Mouse (Mus musculus): Measurements from ENCODE around the gene Pkp2. TPM values are rescaled to one million over a fixed set of nuclear protein-coding genes. Genes with fewer than 3 reads are reported as not detected.
"Not testable (repeated sequence)": the region's sequence is repeated elsewhere in the genome, so short reads cannot be mapped to it uniquely, and the experiment has no call there.

The Pkp2 gene
- polyA plus RNA-seq, 1 experiment = 61.1 TPM

DNA sequence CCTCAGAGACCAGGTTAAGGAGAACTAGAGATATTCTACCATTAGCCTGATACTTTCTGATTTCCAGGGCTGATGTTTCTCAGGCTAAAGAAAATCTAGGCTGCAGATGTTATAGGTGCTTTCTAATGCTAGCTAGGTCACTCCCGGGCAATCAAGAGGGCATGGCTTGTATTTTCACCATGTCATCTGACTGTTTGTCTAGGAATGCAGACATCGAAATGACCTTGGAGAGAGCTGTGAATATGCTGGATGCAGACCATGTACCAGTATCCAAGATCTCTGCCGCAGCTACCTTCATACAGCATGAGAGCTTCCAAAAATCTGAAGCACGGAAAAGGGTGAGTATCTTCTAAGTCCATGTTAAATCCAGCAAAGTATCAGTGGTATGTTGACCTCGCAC is 17.3 kb downstream of the Pkp2 start:
- peaks cover 6% of the 10 kb centered on the region; the same call in 1 of the 2 replicates for H3K36me3 ChIP-seq (ENCODE audit: control insufficient read depth, insufficient read depth, low read length, poor library complexity, severe bottlenecking)
- TF ChIP-seq POLR2A (IDR thresholded peaks at IDR 0.05; ENCODE audit: insufficient read depth, low read length) = no peak
- no peak for TF ChIP-seq CTCF (IDR thresholded peaks at IDR 0.05; ENCODE audit: low read depth, low read length)
- no peak for TF ChIP-seq EP300 (IDR thresholded peaks at IDR 0.05; ENCODE audit: insufficient read depth, low read depth, low read length)
- no peak overlapping the region for H3K27ac ChIP-seq (ENCODE audit: insufficient read depth, low read length)
- H3K4me1 ChIP-seq (ENCODE audit: control insufficient read depth, insufficient read depth, low read length) = no peaks in the 10 kb centered on the region
- no peak overlapping the region for H3K4me3 ChIP-seq (ENCODE audit: low read depth, low read length)
- H3K9me3 ChIP-seq (replicated peaks; ENCODE audit: control insufficient read depth, insufficient read depth, low read length, poor library complexity, severe bottlenecking) = no peaks in the 10 kb centered on the region
- H3K27me3 ChIP-seq (ENCODE audit: control insufficient read depth, insufficient read depth, low read length, poor library complexity, severe bottlenecking) = no peaks in the 10 kb centered on the region
- H3K9ac ChIP-seq (ENCODE audit: low read depth, poor library complexity, severe bottlenecking) = no peak overlapping the region

DNA sequence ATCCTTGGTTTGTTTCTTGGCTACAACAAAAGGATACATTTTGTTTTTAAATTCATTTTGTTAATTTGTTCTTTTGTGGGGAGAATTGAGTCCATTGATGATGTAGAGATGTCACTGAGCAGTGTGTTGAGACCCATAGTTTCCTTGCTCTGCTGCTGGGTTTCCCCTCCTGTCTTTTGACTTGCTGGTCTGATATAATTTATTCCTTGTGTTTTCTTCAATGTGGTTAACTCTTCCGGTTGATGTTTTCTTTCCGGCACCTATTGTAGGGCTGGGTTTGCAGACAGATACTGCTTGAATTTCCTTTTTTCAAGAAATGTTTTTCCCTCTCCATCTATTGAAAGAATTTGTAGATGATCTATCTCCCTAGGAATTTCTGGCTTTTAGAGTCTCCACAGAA is 20.8 kb downstream of the Pkp2 start:
- no peaks in the 10 kb centered on the region for H3K4me1 ChIP-seq (ENCODE audit: control insufficient read depth, insufficient read depth, low read length)
- H3K27me3 ChIP-seq (ENCODE audit: control insufficient read depth, insufficient read depth, low read length, poor library complexity, severe bottlenecking) = no peaks in the 10 kb centered on the region
- H3K9ac ChIP-seq (ENCODE audit: low read depth, poor library complexity, severe bottlenecking) = no peak overlapping the region
- TF ChIP-seq POLR2A (IDR thresholded peaks at IDR 0.05; ENCODE audit: insufficient read depth, low read length) (no peak), EP300 (IDR thresholded peaks at IDR 0.05; ENCODE audit: insufficient read depth, low read depth, low read length) (no peak), CTCF (IDR thresholded peaks at IDR 0.05; ENCODE audit: low read depth, low read length) (no peak)
- H3K36me3 ChIP-seq (ENCODE audit: control insufficient read depth, insufficient read depth, low read length, poor library complexity, severe bottlenecking) = peaks cover 2% of the 10 kb centered on the region; the same call in 1 of the 2 replicates
- no peak overlapping the region for H3K27ac ChIP-seq (ENCODE audit: insufficient read depth, low read length)
- no peaks in the 10 kb centered on the region for H3K9me3 ChIP-seq (replicated peaks; ENCODE audit: control insufficient read depth, insufficient read depth, low read length, poor library complexity, severe bottlenecking)
- H3K4me3 ChIP-seq (ENCODE audit: low read depth, low read length) = no peak overlapping the region

DNA sequence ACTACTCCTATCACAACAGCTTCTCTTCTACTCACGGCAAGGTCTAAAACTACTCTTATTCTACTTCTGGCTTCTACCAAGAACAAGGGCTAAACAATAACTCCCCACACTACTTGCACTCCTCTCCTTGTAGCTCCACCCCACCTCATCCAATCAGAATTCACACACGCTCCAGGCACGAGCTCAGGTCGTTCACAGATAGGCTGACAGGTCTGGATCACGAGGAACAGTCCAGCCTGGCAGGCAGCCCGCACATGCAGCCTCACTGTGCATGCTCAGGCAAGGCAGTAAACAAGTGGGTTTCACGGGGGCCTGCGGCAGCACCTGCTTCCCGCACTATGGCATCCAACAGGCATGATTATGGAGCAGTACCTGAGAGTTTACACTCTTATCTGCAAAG is 23.6 kb downstream of the Pkp2 start:
- not testable (repeated sequence) for H3K36me3 ChIP-seq (ENCODE audit: control insufficient read depth, insufficient read depth, low read length, poor library complexity, severe bottlenecking)

DNA sequence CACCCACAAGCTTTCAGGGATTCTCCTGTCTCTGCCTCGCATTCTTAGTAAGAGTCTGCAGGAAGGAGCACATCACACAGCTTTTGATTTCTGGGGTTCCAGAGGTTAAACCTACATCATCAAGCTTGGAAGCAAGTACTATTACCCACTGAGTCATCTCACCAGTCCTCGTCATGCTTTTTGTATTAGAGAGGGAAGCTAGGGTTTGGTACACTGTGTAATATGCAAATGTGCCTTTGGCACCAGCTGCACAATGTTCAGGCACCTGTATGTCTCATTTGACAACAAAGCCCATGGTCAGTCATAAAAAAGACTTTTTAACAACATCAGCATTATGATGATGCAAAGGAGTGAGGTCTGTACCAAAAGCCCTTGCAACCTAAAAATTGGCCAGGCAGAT is 25.2 kb downstream of the Pkp2 start:
- H3K36me3 ChIP-seq (ENCODE audit: control insufficient read depth, insufficient read depth, low read length, poor library complexity, severe bottlenecking) = peaks cover 5% of the 10 kb centered on the region
- no peak overlapping the region for H3K9ac ChIP-seq (ENCODE audit: low read depth, poor library complexity, severe bottlenecking)
- H3K27ac ChIP-seq (ENCODE audit: insufficient read depth, low read length) = no peak overlapping the region
- TF ChIP-seq CTCF (IDR thresholded peaks at IDR 0.05; ENCODE audit: low read depth, low read length) (no peak), EP300 (IDR thresholded peaks at IDR 0.05; ENCODE audit: insufficient read depth, low read depth, low read length) (no peak), POLR2A (IDR thresholded peaks at IDR 0.05; ENCODE audit: insufficient read depth, low read length) (no peak)
- H3K4me3 ChIP-seq (ENCODE audit: low read depth, low read length) = no peak overlapping the region
- H3K4me1 ChIP-seq (ENCODE audit: control insufficient read depth, insufficient read depth, low read length) = no peaks in the 10 kb centered on the region
- H3K27me3 ChIP-seq (ENCODE audit: control insufficient read depth, insufficient read depth, low read length, poor library complexity, severe bottlenecking) = no peaks in the 10 kb centered on the region
- H3K9me3 ChIP-seq (replicated peaks; ENCODE audit: control insufficient read depth, insufficient read depth, low read length, poor library complexity, severe bottlenecking) = no peaks in the 10 kb centered on the region

More for the DNA sequence above, 23.6 kb downstream of the Pkp2 start:
- not testable (repeated sequence) for H3K4me1 ChIP-seq (ENCODE audit: control insufficient read depth, insufficient read depth, low read length); H3K9ac ChIP-seq (ENCODE audit: low read depth, poor library complexity, severe bottlenecking); H3K27me3 ChIP-seq (ENCODE audit: control insufficient read depth, insufficient read depth, low read length, poor library complexity, severe bottlenecking); H3K9me3 ChIP-seq (replicated peaks; ENCODE audit: control insufficient read depth, insufficient read depth, low read length, poor library complexity, severe bottlenecking); H3K27ac ChIP-seq (ENCODE audit: insufficient read depth, low read length); H3K4me3 ChIP-seq (ENCODE audit: low read depth, low read length)

DNA sequence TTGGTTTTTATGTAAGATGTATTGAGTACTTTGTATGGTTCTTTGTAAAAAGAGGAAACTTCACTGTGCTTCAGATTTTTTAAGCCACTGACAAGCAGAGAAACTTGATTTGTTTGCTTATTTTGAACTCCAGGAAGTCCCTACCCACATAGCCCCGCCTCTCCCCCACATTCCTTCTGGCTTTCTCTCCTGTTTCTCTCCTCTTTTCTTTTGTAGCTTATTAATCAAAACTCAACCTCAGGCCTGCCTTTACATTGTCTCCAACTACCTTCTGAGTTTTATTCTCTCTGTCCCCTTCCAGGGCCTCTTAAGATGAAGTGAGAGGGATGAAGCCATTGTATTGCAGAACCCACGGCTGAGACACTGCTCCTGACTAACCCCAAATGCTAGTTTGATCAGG is 31.6 kb downstream of the Pkp2 start:
- no peak for TF ChIP-seq CTCF (IDR thresholded peaks at IDR 0.05; ENCODE audit: low read depth, low read length)
- TF ChIP-seq POLR2A (IDR thresholded peaks at IDR 0.05; ENCODE audit: insufficient read depth, low read length) = no peak
- TF ChIP-seq EP300 (IDR thresholded peaks at IDR 0.05; ENCODE audit: insufficient read depth, low read depth, low read length) = no peak
- Histone ChIP-seq H3K27ac (ENCODE audit: insufficient read depth, low read length) (no peak overlapping the region), H3K9me3 (replicated peaks; ENCODE audit: control insufficient read depth, insufficient read depth, low read length, poor library complexity, severe bottlenecking) (no peaks in the 10 kb centered on the region), H3K27me3 (ENCODE audit: control insufficient read depth, insufficient read depth, low read length, poor library complexity, severe bottlenecking) (no peaks in the 10 kb centered on the region), H3K9ac (ENCODE audit: low read depth, poor library complexity, severe bottlenecking) (no peak overlapping the region), H3K4me1 (ENCODE audit: control insufficient read depth, insufficient read depth, low read length) (no peaks in the 10 kb centered on the region), H3K4me3 (ENCODE audit: low read depth, low read length) (no peak overlapping the region), H3K36me3 (ENCODE audit: control insufficient read depth, insufficient read depth, low read length, poor library complexity, severe bottlenecking) (peaks cover 5% of the 10 kb centered on the region)

DNA sequence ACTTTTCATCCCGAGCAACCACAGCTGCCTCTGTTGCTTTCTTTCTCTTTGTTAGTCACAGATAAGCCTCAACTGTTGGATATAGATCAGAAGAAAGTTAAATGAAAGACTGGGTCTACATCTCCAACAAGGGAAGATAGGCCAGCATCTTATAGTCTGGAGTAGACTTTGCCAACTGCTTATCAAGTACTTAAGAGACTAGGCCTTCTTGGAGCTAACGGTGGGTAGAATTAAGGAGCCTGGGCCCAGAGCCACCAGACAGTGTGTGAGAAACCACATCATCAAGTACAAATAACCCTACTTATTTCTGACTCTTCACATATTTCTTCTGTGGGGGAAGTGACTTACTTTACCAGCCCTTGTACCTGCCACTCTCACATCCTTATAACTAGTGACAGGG is 37.4 kb downstream of the Pkp2 start:
- no peak for TF ChIP-seq EP300 (IDR thresholded peaks at IDR 0.05; ENCODE audit: insufficient read depth, low read depth, low read length)
- no peak for TF ChIP-seq CTCF (IDR thresholded peaks at IDR 0.05; ENCODE audit: low read depth, low read length)
- no peak for TF ChIP-seq POLR2A (IDR thresholded peaks at IDR 0.05; ENCODE audit: insufficient read depth, low read length)
- Histone ChIP-seq H3K27ac (ENCODE audit: insufficient read depth, low read length) (no peak overlapping the region), H3K27me3 (ENCODE audit: control insufficient read depth, insufficient read depth, low read length, poor library complexity, severe bottlenecking) (no peaks in the 10 kb centered on the region), H3K4me3 (ENCODE audit: low read depth, low read length) (no peak overlapping the region), H3K4me1 (ENCODE audit: control insufficient read depth, insufficient read depth, low read length) (no peaks in the 10 kb centered on the region), H3K9me3 (replicated peaks; ENCODE audit: control insufficient read depth, insufficient read depth, low read length, poor library complexity, severe bottlenecking) (no peaks in the 10 kb centered on the region), H3K36me3 (ENCODE audit: control insufficient read depth, insufficient read depth, low read length, poor library complexity, severe bottlenecking) (no peaks in the 10 kb centered on the region), H3K9ac (ENCODE audit: low read depth, poor library complexity, severe bottlenecking) (no peak overlapping the region)
